Mouse (Mus musculus) lung, embryonic 14.5 days (tissue): ENCODE measurements around the gene Igsf8. TPM values are rescaled to one million over a fixed set of nuclear protein-coding genes. Genes with fewer than 3 reads are reported as not detected.

Experiments
- ATAC-seq: fragments of 200-750 bp; cut with Nextera tagmentation; 2 replicates; pipeline ENCODE4 v1.8.0; 2017; ENCODE audit warnings: mild to moderate bottlenecking, moderate TSS enrichment, moderate library complexity; ENCODE audit not compliant: insufficient read depth
- DNase-seq: peaks from one replicate; pipeline ENCODE4 v3.0.0-alpha.2; 2015
- H3K27ac ChIP-seq: fragments of 300-500 bp; sonication (generic); 2 replicates; pipeline ENCODE4 v1.5.1; 2014; ENCODE audit warnings: low read depth, mild to moderate bottlenecking, moderate library complexity
- H3K27me3 ChIP-seq: fragments of 300-500 bp; sonication (generic); 2 replicates; pipeline ENCODE4 v1.6.1; 2014; ENCODE audit warnings: low read length, control low read depth; ENCODE audit not compliant: insufficient read depth
- H3K36me3 ChIP-seq: fragments of 300-500 bp; sonication (generic); 2 replicates; pipeline ENCODE4 v1.6.1; 2014; ENCODE audit warnings: control low read depth; ENCODE audit not compliant: insufficient read depth
- H3K4me1 ChIP-seq: fragments of 300-500 bp; sonication (generic); 2 replicates; pipeline ENCODE4 v1.6.1; 2014; ENCODE audit warnings: antibody characterized with exemption, control low read depth; ENCODE audit not compliant: insufficient read depth
- H3K4me2 ChIP-seq: fragments of 300-500 bp; sonication (generic); 2 replicates; pipeline ENCODE4 v1.6.1; 2014; ENCODE audit warnings: mild to moderate bottlenecking
- H3K4me3 ChIP-seq: fragments of 300-500 bp; sonication (generic); 2 replicates; pipeline ENCODE4 v1.5.1; 2014; ENCODE audit warnings: low read depth, low read length
- H3K9ac ChIP-seq: fragments of 300-500 bp; sonication (generic); 2 replicates; pipeline ENCODE4 v1.6.1; 2014
- H3K9me3 ChIP-seq: fragments of 300-500 bp; sonication (generic); 2 replicates; pipeline ENCODE4 v1.6.1; 2016; ENCODE audit warnings: low read depth, low read length, control low read depth
- CTCF ChIP-seq: IDR thresholded peaks from 2 replicates; pipeline ENCODE4 v1.5.1; 2016; ENCODE audit warnings: antibody characterized with exemption, low read depth
- WGBS: fragments of 180-500 bp; shearing (Covaris S2); extraction: QIAGEN DNeasy Blood & Tissue Kit; methylation state at CpG from one replicate; pipeline ENCODE4 v1.1.7; 2014; 5-methylcytosine and 5-hydroxymethylcytosine counted together
- polyA plus RNA-seq: library from polyadenylated mRNA; unstranded; fragments of >200 nt; fragmentation: Nextera tagmentation; extraction: Ambion mirVana; gene quantifications from 2 replicates; pipeline ENCODE4 v1.2.1, GENCODE M21; 2014

The Igsf8 gene
- polyA plus RNA-seq, 1 experiment from 2014 or later, result 47.8 TPM

DNA sequence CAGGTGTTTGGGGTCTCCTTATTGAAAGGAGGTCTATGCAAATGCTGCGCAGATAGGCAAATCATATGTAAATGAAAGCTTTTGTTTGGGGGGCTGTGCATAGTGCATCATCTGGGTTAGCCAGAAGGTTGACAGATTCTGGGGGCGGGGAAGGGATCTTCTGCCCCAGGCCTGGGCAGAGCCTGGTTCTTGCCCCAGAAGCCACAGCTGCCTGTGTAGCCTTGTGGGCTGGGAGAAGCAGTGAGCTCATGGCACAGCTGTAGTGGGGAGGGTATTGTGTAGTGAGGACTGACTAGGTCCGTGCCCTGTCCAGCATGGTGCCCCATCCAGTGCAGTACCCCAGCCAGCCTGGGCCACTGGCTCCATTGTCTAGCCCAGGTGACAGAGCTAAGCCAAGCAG lies 53.5 kb downstream of the Igsf8 start:
- TF ChIP-seq CTCF, result no peak
- peaks cover 8% of the 10 kb centered on the region for H3K4me1 ChIP-seq
- no peak overlapping the region for H3K9ac ChIP-seq
- WGBS, result 79% methylated on average over 3 of the region's 3 CpGs
- H3K27me3 ChIP-seq, result no peaks in the 10 kb centered on the region
- H3K4me2 ChIP-seq, result no peak overlapping the region
- ATAC-seq, result no peak
- H3K4me3 ChIP-seq, result no peak overlapping the region
- no peaks in the 10 kb centered on the region for H3K9me3 ChIP-seq
- DNase-seq, result no peak
- no peak overlapping the region for H3K27ac ChIP-seq
- H3K36me3 ChIP-seq, result peaks cover 18% of the 10 kb centered on the region

DNA sequence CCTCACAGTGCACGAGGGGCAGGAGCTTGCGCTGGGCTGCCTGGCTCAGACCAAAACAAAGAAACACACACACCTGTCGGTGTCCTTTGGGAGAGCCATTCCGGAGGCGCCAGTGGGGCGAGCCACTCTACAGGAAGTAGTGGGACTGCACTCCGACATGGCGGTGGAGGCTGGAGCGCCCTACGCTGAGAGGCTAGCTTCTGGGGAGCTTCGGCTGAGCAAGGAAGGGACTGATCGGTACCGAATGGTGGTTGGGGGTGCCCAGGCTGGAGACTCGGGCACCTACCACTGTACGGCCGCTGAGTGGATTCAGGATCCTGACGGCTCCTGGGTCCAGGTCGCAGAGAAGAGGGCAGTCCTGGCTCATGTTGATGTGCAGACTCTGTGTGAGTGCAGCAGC lies 56.0 kb downstream of the Igsf8 start:
- no peak for DNase-seq
- peaks cover 22% of the 10 kb centered on the region for H3K36me3 ChIP-seq
- H3K9me3 ChIP-seq, result no peaks in the 10 kb centered on the region
- no peak for ATAC-seq
- TF ChIP-seq CTCF, result no peak
- WGBS, result 57% methylated on average over 18 of the region's 18 CpGs
- H3K4me1 ChIP-seq, result peaks cover 8% of the 10 kb centered on the region
- no peak overlapping the region for H3K9ac ChIP-seq
- no peak overlapping the region for H3K27ac ChIP-seq
- H3K4me3 ChIP-seq, result no peak overlapping the region
- no peak overlapping the region for H3K4me2 ChIP-seq
- H3K27me3 ChIP-seq, result no peaks in the 10 kb centered on the region

DNA sequence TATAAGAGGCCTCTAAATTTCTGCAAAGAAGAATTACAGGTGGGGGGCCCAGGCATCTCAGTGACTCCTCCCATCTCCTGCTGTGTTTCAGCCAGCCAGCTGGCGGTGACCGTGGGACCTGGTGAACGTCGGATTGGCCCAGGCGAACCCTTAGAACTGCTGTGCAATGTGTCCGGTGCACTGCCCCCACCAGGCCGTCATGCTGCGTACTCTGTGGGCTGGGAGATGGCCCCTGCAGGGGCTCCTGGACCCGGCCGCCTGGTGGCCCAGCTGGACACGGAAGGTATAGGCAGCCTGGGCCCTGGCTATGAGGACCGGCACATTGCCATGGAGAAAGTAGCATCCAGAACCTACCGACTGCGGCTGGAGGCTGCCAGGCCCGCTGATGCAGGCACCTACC lies 56.5 kb downstream of the Igsf8 start:
- H3K9me3 ChIP-seq, result no peaks in the 10 kb centered on the region
- H3K4me1 ChIP-seq, result peaks cover 5% of the 10 kb centered on the region
- ATAC-seq (no peak), DNase-seq (no peak)
- peaks cover 22% of the 10 kb centered on the region for H3K36me3 ChIP-seq
- H3K4me2 ChIP-seq, result no peak overlapping the region
- H3K9ac ChIP-seq, result no peak overlapping the region
- WGBS, result 55% methylated on average over 15 of the region's 15 CpGs
- H3K4me3 ChIP-seq, result no peak overlapping the region
- TF ChIP-seq CTCF, result no peak
- no peak overlapping the region for H3K27ac ChIP-seq
- no peaks in the 10 kb centered on the region for H3K27me3 ChIP-seq

DNA sequence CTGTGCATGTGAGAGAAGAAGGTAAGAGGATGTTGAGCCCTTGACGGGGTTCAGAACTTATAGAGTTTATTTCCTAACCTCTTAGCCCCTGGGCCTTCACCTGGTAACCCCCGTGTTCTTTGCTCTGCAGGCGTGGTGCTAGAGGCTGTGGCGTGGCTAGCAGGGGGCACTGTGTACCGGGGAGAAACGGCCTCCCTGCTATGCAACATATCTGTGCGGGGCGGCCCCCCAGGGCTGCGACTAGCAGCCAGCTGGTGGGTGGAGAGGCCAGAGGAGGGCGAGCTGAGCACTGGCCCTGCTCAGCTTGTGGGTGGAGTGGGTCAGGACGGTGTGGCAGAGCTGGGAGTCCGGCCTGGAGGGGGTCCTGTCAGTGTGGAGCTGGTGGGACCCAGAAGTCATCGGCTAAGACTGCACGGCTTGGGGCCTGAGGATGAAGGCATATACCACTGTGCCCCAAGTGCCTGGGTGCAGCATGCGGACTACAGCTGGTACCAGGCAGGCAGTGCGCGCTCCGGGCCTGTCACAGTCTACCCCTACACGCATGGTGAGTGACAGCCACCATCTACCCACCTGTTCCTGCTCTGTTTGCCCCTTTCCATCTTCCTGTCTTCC lies 57.1 kb downstream of the Igsf8 start:
- TF ChIP-seq CTCF, result no peak
- Histone ChIP-seq H3K27me3 (no peaks in the 10 kb centered on the region), H3K27ac (no peak overlapping the region), H3K36me3 (peaks cover 22% of the 10 kb centered on the region), H3K4me3 (no peak overlapping the region), H3K4me2 (no peak overlapping the region), H3K9ac (no peak overlapping the region), H3K9me3 (no peaks in the 10 kb centered on the region), H3K4me1 (no peaks in the 10 kb centered on the region)
- ATAC-seq, result no peak
- no peak for DNase-seq
- WGBS, result 85% methylated on average over 19 of the region's 19 CpGs

DNA sequence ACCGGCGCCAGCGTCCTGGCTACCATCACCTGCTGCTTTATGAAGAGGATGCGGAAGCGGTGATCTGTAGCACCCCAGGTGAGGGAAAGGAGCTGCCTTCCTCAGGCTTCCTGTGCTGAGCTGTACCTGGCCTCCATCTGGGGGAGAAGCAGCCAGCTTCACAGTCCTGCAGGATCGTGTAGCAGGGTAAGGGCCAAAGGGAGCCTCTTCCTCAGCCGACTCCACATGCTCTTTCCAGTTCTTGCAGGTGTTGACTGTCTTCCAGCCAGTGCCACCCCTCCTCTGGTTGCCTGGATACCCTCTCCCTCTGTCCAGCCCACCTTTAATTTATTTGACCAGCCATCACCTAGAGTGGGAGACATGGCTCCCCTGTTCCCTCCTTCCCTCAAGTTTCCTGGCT lies 57.9 kb downstream of the Igsf8 start:
- H3K27ac ChIP-seq, result no peak overlapping the region
- ATAC-seq (no peak), DNase-seq (no peak)
- WGBS, result 80% methylated on average over 7 of the region's 7 CpGs
- H3K9ac ChIP-seq, result no peak overlapping the region
- no peak overlapping the region for H3K4me3 ChIP-seq
- peaks cover 22% of the 10 kb centered on the region for H3K36me3 ChIP-seq
- no peaks in the 10 kb centered on the region for H3K27me3 ChIP-seq
- no peaks in the 10 kb centered on the region for H3K9me3 ChIP-seq
- H3K4me1 ChIP-seq, result no peaks in the 10 kb centered on the region
- no peak for TF ChIP-seq CTCF
- H3K4me2 ChIP-seq, result no peak overlapping the region

DNA sequence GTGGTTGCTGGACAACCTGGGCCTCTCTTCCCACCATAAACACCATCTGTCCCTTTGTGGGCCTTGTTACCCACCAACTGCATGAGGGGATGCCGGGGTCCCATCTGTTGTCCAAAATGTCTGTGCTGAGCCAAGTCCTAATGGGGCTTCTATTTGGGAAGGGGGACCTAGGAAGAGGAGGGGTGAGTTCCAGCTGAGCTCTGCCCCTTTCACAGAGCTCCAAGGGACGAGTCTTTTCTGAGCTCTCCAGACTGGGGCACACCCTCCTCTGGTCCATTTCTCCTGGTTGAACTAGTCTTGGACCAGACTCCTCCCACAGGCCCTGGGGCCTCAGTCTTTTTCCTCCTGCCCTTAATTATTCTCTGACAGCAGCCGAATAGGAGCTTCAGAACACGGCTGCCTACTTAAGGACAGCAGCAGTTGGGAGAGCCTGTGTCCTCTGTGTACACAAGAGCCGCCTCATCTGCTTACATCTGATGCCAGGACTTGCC lies 58.5 kb downstream of the Igsf8 start:
- no peak overlapping the region for H3K27ac ChIP-seq

DNA sequence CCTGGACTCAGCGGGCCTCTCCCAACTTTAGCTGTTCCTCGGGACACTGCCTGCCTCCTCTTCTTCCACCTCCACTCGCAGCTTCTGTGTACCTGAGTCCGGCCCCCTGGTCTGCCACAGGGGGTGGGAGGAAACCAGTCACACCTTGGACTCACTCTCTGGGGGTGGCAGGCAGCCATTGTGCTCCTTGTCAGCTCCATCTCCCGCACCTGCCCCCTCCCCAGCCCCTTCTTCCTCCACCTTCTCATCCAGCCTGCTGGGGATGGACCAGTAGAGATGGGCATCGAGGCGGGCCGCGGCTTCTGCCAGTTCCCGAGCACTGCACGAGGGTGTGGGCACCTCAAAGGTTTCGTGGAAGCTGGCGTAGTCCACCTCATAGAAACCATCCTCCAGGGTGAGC lies 61.3 kb downstream of the Igsf8 start:
- no peak for TF ChIP-seq CTCF
- Histone ChIP-seq H3K4me2 (no peak overlapping the region), H3K9ac (no peak overlapping the region), H3K27me3 (peaks cover 30% of the 10 kb centered on the region), H3K4me3 (no peak overlapping the region), H3K4me1 (no peaks in the 10 kb centered on the region), H3K9me3 (no peaks in the 10 kb centered on the region; the same call in 1 of the 2 replicates), H3K27ac (no peak overlapping the region), H3K36me3 (peaks cover 16% of the 10 kb centered on the region)
- ATAC-seq, result no peak
- WGBS, result 47% methylated on average over 13 of the region's 13 CpGs
- no peak for DNase-seq

More for the DNA sequence above, 58.5 kb downstream of the Igsf8 start:
- no peak for TF ChIP-seq CTCF
- H3K4me3 ChIP-seq, result no peak overlapping the region
- no peak overlapping the region for H3K4me2 ChIP-seq
- no peaks in the 10 kb centered on the region for H3K9me3 ChIP-seq
- ATAC-seq, result no peak
- H3K4me1 ChIP-seq, result no peaks in the 10 kb centered on the region
- no peak overlapping the region for H3K9ac ChIP-seq
- no peak for DNase-seq
- peaks cover 22% of the 10 kb centered on the region for H3K36me3 ChIP-seq
- WGBS, result 44% methylated on average over 5 of the region's 5 CpGs
- H3K27me3 ChIP-seq, result peaks cover 2% of the 10 kb centered on the region
